Mouse (Mus musculus) adrenal gland, postnatal 25 days (tissue): Measurements from ENCODE around the gene St3gal5. TPM values are rescaled to one million over a fixed set of nuclear protein-coding genes. Genes with fewer than 3 reads are reported as not detected.

Experiments used
- DNase-seq: peaks from one replicate; pipeline ENCODE4 v3.0.0; 2021; ENCODE audit warnings: mixed read lengths
- total RNA-seq: library from RNA; stranded (reverse); gene quantifications from 2 replicates; pipeline ENCODE4 v1.2.3, GENCODE M21; 2021

Gene St3gal5
- total RNA-seq, 1 experiment from 2014 or later: 102 TPM

- peak; percentile 88 for DNase-seq
Measured at GRCm38 (mm10) chr6:72164321-72165275, 67.2 kb downstream of the St3gal5 start.

- no peak for DNase-seq
Measured at GRCm38 (mm10) chr6:72165907-72166306, 68.5 kb downstream of the St3gal5 start.

DNA sequence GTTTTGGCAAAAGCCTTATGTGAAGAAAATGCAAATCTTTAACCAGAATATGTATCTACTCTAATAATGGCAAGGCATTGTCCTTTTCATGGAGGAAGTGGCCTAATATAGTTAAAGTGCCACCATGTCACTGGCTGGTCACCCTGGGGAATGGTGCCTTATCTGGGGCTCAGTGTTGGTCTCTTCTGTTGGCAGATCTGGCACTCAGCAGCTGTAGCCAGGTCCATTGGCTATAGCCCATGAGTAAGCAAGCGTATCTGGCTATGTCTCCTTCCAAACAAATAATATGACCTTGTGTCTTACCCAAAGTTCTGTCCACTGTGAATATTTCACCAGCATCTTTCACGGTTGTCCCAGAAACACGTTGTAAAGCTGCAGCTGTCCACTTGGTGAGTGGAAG, 74.0 kb downstream of the St3gal5 start:
- no peak for DNase-seq

DNA sequence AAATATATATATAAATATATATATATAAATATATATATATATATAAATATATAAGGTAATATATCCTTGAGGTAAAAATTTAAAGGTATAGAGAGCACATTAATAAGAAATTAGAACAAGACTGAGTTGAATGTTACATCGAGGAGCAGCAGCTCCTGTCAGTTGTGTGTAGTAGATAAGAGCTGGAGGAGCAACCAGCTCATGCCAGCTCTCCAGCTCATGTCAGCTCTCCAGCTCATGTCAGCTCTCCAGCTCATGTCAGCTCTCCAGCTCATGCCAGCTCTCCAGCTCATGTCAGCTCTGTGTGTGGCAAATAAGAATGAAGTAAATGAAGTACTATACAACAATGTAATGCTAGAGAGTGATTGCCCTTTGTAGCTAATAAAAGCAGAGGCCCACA, 76.0 kb downstream of the St3gal5 start:
- no peak for DNase-seq

GRCm38 (mm10) chr6:72175419-72175818, 78.0 kb downstream of the St3gal5 start:
- DNase-seq: no peak

GRCm38 (mm10) chr6:72176004-72176403, 78.6 kb downstream of the St3gal5 start:
- no peak for DNase-seq

GRCm38 (mm10) chr6:72177417-72177816, 80.0 kb downstream of the St3gal5 start:
- DNase-seq: no peak

GRCm38 (mm10) chr6:72179006-72179405, 81.6 kb downstream of the St3gal5 start:
- no peak for DNase-seq

GRCm38 (mm10) chr6:72179562-72180502, 82.4 kb downstream of the St3gal5 start:
- no peak for DNase-seq

DNA sequence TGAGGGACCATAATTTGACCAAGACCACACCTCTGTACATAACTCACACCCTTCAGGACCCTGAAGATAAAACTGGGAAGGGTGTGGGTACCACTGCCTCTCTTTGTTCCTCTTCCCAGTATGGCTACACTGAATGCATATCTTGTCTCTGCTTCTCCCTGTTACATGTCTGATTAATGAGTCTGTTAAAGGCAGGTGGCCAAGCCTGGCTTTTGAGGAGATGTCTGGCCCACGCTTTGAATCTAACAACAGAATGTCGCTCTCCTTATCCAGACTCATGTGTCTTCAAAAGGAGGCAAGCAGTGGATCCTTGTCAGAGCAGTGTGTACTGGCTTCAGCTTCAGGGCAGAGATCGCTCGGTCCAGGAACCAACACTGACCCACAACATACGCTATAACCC, 87.2 kb downstream of the St3gal5 start:
- DNase-seq: no peak

DNA sequence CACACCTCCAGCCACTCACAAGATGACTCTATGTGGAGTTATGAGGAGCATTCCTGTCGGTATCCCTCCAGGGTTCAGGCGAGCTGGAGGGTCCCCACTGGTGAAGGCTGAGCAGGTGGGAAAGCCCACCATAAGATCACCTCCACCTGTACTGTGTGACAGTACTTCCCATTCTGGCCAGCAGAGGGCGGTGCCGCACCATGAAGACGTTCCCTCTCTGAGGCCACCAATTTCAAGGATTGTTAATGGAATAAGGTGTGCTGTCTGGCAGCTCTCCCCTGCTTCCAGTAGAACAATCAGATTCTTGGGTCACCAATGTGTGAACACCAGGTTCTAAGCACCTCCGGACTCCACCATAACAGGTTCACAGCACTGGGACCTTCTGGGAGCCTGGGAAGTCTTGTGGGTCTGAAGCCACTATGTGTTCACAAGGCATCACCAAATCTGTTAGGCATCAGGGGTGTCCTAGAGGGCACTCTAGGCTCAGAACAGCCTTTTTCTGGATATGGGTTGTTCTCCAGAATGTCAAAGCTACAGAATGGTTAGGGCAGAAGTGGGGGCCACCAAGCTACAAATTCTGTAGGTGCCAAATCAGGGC, 88.6 kb downstream of the St3gal5 start:
- peak; percentile 81 for DNase-seq

DNA sequence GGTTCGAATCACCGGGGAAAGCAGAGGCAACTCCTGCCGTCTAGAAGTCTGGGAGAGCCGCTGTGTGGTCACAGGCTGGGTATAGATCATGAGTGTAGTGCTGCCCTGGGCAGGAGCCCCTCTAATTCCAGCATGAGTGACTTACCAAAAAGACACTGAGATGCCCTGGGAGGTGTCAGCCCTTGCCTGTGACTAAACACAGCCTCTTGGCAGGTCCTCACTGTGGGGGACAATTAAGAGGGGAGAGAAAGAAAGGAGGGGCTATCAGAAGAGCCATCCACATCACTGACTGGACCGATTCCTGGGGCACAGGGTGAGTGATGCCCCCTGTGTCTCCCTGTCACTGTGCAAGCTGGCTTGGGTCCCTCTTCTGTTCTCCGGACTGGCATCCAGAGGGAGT, 89.4 kb downstream of the St3gal5 start:
- DNase-seq: no peak

DNA sequence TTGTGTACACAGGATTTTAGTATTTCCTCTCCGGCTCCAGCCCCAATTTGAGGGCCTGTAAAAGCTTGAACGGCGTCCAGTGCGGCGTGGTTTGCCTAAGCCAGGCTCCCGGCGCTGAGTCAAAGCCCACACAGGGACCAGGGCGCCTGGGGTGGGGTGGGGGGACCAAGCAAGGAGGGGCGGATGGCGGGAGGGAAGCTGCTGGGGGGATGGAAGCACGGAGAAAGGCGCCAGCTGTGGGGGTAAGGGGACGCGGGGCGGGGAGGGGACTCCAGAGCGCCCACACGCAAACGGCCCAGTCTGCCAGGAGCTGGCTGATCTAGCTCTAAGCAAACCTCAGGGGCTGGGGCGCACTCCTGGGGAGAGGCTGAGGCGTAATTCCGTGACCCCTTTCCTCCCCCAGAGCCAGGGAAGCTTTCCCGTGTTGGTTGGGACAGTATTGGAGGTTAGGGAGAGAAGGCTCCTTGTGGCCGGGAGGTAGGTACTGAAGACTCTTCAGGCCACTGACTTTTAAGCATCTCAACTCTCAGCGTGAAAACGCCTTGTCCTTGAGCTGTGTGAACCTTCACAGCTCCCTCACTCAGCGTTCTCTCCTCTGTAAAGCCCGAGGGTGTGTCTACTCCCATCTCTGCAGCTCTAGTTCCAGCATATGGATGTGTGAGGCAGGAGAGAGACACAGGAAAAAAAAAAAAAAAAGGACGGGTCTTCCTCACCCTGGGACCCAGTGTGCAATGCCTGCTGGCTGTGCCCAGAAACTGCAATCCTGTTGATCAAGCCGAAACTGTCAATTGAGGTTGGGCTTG, 91.9 kb downstream of the St3gal5 start:
- DNase-seq: peak; percentile 22

- no peak for DNase-seq
Measured at GRCm38 (mm10) chr6:72190120-72190519, 92.7 kb downstream of the St3gal5 start.

DNA sequence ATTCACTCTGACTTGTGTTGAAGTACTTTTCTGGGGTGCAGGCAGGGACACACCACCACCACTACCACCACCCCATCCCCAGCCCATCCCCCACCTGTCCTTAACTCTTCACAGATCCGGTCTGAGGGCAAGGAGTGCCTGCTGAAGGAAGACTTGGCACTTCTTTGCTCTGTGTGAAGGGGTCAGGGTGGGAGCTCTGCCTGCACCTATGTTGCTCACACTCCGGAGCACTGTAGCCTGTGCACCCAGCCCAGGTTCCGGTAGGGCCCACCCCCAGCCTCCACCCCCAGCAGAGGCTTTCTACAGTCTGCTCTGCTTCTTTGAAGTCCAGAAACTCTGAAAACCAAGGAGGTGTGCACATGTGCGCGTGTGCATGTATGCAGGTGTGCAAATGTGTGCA, 93.2 kb downstream of the St3gal5 start:
- DNase-seq: no peak

DNA sequence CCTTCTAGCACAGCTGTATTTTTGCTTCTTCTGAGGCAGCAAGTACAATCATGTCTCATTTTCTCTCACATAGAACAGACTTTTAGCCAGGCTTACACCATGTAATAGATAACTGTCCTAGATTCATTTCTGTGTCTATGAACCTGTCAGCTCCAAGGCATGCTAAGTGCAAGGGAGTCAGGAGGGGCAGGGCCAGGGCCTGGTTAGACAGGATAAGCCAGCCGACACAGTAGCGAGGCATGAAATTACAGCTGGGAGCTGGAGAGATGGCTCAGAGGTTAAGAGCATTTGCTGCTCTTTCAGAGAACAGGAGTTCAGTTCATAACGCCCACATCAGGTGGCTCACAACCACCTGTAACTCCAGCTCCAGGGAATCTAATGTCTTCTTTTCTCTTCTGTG, 99.3 kb downstream of the St3gal5 start:
- DNase-seq: no peak

GRCm38 (mm10) chr6:72197515-72197914, 100.1 kb downstream of the St3gal5 start:
- no peak for DNase-seq

DNA sequence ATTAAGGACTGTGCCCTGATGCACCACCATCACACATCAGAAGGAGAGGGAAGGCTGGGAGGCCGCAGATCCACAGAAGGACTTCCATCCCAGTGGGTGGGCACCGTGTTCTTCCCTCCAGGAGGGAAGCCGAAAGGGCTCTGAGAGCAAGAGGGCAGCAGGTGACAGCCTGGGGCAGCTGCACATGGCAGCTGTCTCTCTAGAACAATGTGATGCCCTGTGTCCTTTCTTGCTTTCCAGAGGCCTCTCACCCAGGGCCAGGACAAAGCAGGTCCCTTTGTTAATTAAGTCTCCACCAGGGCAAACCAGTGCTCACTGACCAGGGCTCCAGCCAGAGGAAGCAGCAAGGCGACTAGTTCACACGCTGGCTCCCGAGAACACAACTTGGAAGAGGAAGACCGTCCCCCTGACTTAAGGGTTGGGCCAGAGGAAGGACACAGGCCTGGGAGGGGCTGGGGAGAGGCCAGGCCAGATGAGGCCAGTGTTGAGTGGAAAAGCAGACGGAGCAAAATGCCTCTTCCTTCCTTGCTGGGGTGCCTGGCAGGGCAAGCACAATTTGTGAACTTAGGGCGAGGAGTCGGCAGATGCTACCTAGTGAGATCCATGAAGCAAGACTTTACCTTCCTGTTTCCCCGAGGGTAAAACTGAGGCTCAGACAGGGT, 103.3 kb downstream of the St3gal5 start:
- peak; percentile 18 for DNase-seq

DNA sequence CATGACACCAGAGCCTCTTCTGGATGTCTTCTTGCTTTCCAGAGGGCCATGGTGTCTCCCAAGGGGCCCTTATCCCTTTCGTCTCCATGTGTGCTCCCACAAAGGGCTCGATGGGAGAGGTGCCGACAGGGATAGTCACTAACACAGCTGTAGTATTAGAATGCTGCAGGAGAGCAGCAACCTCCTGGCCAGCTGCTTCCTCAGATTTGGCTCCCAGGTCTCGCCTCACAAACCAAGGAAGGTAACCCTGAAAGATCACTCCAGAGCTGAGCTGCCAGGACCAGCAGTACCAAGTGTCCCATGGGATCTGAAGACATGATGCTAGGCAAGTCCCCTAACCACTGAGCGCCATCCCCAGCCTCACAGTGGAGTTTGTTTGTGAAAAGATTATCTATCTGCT, 105.3 kb downstream of the St3gal5 start:
- DNase-seq: no peak

DNA sequence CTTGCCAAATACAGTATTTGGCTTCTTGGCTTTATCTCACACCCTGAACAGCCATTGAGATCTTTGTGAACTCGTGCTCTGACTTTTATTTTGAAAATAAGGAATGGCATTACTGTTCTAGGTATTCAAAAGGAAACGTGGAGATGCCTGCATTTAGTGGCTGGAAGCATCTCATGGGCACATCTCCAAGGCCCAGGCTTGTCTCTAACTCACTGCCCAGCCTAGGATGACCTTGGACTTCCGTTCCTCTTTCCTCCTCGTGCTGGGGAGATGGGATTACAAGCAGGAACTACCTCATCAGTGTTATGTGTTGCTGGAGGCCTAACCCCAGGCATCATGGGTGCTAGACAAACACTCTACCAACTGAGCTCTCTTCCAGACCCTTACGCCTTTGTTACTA, 105.9 kb downstream of the St3gal5 start:
- DNase-seq: peak; percentile 19
